Mouse (Mus musculus): ENCODE data around the gene Mpo.

The Mpo gene

DNA sequence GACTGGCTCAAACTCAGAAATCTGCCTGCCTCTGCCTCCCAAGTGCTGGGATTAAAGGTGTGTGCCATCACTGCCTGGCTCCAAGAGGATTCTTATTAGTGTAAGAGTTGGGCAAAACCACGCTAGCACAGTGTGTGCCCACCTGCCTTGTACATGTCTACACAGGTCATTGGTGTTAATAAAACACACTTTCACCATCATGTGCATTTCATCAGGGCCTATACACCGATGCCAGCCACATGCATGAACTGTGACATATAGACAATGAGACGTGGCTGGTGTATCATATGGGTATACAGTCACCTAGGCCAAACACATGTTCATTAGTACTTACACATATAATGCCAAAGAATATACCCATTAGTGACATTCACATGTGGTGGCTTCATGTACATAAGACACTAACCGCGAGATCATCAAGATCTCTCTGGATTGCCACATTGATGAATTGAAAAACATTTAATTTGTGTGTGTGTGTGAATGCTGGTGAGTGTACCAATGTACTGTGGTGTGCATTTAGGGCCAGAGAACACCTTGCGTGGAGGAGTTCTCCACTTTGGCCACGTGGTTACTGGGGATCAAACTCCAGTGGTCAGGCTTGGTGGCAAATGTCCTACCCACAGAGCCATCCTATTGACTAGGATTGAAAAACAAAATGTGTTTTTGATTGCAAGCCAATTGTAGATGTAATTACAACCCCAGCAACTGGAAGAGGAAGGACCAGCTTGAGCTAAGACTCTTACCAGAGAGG, 35.0 kb upstream of the Mpo start:
- DNase-seq (ENCODE audit: low spot score in 2 of 2): peak; percentile 52 to 59

DNA sequence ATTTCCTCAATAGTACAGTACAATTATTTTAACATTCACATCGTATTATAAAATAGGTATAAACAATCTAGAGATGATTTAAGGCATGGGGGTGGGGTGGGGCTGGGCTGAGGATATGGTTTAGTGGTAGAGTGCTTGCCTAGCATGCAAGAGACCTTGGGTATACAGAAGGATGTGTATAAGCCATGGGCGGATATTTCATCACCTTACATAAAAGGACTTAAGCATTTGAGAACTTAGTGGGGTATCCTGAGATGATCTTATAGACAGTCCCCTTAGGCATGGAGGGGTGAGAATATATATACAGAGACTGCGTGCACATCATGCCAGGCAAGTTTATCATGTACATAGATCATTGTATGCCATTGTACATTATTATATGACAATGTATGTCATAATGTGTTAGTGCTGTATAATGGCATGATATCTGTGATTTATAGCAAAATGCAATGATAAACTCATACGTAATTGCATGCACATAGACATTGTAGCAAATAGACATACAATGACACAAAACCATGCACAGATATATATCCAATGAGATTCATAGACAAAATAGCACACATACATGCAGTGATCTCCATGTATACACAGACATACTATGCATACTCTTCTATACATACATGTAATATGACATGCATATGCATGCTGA, 34.3 kb upstream of the Mpo start:
- peak; percentile 33 to 55 for DNase-seq (ENCODE audit: low spot score in 2 of 2)

DNA sequence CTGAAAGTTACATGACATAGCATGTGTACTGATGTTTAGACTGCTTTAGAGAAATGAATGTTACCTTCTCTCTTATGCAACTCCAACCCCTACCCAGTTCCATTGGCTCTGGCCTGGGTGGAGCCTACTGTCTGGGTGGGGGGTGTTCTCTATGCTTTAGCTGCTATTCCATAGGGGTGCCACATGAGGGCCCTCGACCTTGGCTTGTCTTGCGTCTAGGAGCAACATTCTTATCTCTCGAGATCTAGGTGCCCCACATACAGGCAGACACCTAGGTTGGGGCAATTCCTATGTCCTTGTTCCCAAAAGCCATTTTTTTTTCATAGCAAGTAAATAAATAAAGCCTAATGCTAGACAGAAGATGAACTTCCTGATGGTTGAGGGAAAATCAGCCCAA, 33.8 kb upstream of the Mpo start:
- DNase-seq (ENCODE audit: low spot score in 2 of 2): peak; percentile 78 to 83

DNA sequence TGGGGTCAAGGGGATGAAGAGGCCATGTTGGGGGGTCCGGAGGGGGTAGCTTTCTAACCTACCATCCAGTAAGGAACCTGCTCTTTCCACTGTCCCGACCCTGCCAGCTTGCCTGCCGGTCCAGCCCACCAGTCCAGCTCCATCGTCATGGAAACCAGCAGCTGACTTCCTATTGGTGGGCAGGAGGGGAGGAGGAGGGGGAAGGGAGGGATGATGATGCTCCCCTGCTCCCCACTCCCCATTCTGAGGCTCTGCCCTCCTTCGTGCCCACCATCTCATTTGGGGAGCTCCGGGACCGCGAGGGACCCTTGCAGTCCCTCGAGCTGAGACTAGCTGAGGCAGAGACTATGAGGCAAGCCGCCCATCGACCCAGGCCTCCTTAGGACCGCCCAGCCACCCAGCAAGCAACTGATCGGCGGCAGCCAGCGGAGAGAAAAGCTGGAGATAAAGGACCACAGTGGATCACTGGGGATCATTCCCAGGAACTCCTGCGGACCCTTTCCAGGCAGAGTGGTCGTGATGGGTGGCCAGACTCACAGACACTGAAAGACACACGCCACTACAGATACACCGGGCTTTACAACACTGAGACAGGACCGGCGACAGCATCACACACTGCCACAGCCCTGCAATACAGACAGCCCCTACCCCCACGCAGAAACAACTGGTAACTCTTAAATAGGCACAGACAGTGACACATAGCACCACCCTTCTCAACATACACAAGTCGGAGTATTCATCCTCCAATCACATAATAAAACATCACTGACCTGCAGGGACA, 32.9 kb upstream of the Mpo start, which contains the start of gene Tspoap1:
Tspoap1 (plus strand) TSS at position 241 of the 781 bp plus-strand sequence.
- peak; percentile 47 to 56 for DNase-seq (ENCODE audit: low spot score in 2 of 2)

DNA sequence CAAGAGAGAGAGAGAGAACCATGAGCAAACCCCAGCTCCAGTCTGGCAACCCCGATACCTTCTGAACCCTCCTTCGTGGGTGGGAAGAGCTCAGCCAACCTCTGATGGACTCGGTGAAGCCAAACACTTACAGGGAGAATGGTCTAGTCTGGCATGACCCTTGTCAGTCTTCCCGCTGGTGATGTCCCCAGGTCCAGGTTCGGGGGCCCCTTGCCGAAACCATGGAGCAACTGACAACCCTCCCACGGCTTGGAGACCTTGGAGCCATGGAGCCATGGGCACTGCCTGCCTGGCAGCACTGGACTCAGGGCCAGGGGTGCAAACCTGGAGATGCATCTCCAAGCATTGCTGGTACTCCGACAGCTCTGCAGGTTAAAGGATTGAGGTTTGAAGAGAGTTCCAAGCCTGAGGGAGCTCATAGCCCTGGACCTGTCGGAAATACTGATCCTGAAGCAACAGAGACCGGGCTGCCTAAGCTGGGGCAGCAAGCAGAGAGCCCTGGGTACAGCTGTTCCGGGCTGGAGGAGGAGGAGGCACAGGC, 32.1 kb upstream of the Mpo start:
- no peak for DNase-seq (ENCODE audit: low spot score in 2 of 2)

DNA sequence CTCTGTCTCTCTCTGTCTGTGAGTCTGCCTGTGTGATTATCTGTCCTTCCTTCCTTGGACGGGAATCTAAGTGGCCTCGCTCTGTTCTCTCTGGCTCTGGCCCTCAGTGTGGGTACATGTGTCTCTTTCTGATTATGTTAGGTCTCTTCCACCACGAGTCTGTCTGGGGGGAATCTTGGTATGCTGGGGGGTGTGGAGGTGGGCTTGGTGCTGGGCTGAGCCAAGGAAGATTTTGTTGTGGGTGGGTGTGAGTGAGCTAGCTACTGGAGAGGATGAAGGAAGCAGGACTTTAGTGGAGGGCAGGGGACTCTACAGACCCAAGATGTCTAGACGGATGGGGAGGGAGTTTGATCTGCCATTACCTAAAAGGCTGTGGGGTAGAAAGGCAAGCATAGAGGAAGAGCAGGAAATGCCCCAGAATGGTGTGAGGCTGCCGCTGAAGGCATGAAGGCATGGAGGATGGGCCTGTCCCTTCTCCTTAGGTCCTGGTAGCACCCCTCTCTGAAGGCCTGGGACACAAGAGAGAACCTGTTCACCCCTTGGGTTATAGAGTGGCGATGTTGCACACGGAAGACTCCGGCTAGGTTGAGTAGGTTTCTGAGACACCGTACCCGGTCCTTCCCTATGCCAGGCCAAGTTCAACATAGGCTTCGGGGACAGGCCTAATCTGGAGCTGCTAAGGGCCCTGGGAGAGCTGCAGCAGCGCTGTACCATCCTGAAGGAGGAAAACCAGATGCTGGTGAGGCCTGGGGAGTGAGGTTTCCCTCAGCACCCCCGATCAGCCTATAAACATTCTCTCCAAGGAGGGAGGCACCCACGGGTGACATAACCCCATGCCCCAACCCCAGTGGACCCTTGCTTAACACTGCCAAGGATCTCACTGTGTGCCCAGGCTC, 31.3 kb upstream of the Mpo start:
- no peak for DNase-seq (ENCODE audit: low spot score in 2 of 2)

DNA sequence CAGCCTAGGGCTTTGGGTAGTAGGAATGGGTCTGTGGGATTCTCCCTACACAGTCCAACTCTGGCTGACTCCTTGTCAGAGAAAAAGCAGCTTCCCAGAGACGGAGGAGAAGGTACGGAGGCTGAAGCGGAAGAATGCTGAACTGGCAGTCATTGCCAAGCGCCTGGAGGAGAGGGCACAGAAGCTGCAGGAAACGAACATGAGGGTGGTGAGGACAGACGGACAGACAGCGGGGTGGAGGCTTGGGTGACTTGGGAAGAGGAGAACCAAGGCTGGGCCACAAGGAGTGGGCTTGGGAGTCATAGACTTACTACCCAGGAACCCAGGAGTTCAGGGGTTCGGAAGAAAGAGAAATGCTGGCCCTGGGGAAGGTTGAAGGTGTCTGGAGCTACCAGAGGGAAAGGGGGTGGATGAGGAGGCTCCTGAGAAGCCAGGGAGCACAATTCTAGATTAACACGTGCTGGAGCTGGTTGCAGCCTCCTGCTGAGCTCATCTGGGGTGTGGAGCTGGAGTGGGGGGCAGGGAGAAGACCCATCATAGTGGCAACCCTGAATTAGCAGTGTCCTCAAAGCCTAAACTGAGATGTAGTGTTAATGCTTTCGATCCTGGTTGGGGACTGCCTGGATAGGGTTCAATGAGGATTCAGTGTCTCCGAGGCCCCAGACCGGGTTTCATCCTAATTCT, 30.5 kb upstream of the Mpo start:
- no peak for DNase-seq (ENCODE audit: low spot score in 2 of 2)

DNA sequence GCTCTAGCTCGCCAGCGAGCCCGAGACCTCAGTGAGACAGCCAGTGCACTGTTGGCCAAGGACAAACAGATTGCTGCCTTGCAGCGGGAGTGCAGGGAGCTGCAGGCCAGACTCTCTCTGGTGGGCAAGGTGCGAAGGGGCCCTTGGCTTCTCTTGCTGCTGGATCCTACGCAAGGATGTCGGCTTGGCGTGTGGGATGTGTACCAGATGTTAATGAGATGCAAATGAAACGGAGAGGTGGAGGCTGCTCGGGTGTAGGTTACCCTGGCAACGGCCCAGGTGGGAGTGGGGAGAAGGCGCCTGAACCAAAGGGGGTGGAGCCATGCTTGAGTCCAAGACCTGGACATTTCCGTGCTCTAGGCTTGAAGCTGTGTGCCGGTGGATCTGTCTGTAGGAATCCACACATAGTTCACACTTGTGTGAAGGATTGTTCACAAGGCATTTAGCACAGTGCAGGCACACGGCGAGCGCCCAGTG, 29.8 kb upstream of the Mpo start:
- DNase-seq (ENCODE audit: low spot score in 2 of 2): no peak

DNA sequence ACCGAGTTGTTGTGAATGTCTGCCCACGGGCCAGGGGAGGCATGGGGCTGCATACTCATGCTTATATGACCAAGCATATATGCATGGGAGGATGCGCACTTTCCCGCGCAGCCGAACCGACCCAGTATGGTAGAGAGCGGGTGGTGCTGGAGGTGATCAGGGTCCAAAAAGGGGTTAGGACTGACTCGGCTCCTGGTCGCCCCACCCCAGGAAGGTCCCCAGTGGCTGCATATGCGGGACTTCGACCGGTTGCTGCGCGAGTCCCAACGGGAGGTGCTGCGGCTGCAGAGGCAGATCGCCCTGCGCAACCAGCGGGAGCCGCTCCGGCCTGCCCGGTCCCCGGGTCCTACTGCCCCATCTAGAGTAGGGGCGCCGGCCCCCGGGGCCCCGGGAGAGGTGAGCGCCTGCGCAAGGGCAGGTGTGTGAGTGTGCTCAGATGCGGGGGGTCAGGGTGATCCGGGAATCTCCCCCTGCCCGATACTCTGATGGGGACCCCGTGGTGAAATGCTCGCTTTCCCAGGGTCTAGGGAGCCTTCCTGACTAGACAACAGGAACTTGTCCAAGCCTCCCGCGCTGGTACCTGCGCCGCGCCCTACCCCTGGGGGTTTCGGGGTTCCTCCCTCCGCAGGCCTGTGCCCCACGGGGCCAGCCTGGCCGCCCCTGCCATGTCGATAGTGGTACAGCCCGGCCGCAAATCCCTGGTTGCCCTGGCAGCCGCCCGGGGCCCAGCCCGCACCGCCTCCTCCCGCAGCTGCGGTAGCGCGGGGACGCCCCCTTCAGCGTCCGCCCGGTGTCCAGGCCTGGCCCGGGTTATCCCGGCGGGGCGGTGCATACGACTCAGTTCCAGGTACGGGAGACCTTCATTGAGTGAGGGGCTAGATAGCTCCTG, 29.1 kb upstream of the Mpo start:
- peak; percentile 46 to 60 for DNase-seq (ENCODE audit: low spot score in 2 of 2)

DNA sequence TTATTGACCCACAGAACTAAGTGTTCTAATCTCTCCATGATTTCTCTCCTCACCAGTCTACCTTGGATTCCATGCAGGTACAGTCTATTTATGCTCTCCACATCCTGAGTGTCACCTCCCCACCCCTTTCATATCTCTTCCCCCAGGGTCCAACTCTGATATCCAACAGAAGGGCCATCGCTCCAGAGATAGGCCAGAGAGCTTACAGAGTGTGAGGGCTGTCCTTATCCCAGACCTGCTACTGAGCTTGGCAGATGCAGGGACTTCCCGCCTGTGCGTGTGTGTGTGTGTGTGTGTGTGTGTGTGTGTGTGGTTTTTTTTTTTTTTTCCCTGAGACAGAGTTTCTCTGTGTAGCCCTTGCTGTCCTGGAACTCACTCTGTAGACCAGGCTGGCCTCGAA, 24.6 kb upstream of the Mpo start:
- DNase-seq (ENCODE audit: low spot score in 2 of 2): no peak

DNA sequence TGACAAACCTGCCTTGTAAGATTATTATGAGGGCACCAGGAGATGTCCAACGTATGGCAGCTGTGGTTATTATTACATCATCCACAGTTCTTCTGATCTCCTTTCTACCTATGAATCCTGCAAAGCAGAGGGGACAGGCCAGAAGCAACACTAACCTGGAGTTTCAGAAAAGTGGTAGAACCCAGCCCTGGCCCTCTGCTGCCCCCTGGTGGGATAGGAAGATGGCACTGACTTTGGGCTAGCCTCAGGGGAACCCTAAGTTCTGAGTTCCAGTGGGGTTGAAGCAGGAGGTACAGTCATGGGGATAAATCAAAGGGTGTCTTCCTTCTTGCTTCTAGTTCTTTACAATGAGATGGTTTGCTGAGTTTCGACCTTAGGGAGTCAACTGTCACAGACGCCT, 22.4 kb upstream of the Mpo start:
- peak; percentile 72 to 79 for DNase-seq (ENCODE audit: low spot score in 2 of 2)

DNA sequence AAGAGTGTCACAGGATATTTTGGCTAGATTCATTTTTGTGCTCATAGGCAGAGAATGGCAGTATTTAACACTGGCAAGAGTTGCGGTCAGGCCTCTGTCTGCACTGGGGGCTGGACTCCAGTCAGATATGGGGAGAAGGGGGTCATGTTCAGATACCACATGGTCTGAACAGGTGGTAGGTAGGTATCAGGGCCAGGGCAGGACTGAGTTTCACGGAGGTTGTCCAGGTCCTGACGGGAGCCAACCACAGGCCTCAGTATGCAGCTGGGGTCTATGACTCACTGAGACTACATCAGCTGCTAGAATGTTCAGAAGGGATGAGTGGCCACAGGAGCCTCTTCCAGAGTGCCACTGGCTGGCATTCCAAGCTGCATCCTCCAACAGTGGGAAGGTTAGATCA, 21.0 kb upstream of the Mpo start:
- DNase-seq (ENCODE audit: low spot score in 2 of 2): no peak

DNA sequence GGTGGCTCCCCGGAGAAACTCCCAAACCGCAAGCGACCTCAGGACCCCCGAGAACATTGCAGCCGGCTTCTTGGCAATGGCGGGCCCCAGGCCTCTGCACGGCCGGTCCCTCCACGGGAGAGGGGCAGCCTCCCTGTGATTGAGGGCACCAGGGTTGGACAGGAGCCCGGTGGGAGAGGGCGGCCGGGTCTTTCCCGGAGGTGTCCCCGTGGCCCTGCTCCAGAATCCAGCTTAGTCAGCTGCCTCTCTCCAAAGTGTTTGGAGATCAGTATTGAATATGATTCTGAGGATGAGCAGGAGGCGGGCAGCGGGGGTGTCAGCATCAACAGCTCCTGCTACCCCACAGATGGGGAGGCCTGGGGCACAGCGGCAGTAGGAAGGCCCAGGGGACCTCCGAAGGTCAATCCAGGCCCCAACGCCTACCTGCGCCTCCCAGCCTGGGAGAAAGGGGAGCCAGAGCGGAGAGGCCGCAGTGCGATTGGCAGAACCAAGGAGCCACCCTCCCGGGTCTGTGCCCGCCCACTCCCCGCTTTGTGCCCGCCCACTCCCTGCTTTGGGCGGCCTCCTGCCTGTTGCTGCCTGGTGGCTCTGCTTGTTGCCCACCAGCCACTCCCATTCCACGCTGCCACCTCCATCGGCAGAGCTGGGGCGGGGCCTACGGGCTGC, 15.1 kb upstream of the Mpo start:
- no peak for DNase-seq (ENCODE audit: low spot score in 2 of 2)

DNA sequence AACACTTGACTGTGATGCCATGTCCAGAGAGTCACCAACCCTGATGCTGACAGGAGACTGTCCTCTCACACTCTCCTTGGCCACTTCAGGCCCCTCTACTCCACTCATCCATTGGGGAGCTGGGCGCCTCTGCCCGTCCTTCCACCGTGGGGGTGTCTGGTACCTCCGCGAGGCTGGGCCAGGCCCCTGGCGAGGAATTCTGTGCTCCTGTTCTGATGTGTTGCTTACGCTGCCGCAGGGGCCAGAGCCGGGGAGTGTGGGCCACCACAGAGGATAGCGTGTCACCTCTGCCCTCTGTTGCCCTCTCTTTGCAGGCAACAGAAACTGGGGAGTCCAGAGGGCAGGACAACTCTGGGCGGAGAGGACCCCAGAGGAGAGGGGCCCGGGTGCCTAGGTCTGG, 14.5 kb upstream of the Mpo start:
- no peak for DNase-seq (ENCODE audit: low spot score in 2 of 2)

DNA sequence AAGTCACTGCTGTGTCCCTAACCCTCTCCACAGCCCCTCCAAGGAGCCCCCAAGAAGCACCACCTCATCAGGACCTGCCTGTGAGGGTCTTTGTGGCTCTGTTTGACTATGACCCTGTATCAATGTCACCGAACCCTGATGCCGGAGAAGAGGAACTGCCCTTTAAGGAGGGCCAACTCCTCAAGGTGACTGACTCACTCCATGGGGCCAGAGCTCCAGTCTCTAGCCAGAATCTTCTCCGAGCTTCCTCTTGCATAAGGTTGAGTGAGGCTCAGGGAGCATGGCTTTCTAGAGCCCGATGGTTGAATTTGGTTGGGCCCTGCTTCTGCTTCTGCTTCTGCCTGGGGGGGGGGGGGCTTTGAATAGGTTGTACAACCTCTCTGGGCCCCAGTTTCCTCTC, 14.0 kb upstream of the Mpo start:
- DNase-seq (ENCODE audit: low spot score in 2 of 2): no peak

DNA sequence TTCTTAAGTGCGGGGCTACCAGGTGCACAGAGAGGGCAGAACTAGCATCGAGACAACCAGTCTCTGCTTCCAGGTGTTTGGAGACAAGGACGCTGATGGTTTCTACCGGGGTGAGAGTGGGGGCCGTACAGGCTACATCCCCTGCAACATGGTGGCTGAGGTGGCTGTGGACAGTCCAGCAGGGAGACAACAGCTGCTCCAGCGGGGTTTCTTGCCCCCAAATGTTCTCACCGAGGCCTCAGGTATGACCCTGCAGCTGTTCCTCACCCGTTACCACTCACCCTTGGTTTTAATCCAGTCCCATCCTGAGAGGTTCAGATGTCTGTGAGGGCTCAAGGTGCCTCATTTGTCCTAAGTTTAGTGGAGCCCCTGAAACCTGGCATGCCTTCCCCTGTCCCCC, 13.3 kb upstream of the Mpo start:
- DNase-seq (ENCODE audit: low spot score in 2 of 2): no peak

DNA sequence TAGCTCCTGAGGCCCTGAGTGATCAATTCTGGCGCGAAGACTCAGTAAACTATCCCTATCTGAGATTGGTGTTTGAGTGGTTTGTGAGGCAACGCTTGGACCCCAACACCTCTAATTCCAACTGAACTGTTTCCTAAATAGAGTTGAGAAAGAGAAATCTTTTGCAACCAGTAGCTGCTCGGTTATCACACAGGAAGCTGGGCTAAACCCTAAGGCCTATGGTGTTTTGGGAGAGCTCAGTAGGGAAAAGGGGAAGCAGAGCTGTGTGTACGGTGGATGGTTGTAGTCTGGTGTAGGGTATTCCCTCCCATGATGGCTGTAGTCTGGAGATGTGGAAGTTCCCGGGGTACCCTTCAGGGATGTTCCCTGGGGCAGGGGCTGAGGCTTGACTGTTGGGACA, 3.3 kb upstream of the Mpo start:
- DNase-seq (ENCODE audit: low spot score in 2 of 2): no peak

DNA sequence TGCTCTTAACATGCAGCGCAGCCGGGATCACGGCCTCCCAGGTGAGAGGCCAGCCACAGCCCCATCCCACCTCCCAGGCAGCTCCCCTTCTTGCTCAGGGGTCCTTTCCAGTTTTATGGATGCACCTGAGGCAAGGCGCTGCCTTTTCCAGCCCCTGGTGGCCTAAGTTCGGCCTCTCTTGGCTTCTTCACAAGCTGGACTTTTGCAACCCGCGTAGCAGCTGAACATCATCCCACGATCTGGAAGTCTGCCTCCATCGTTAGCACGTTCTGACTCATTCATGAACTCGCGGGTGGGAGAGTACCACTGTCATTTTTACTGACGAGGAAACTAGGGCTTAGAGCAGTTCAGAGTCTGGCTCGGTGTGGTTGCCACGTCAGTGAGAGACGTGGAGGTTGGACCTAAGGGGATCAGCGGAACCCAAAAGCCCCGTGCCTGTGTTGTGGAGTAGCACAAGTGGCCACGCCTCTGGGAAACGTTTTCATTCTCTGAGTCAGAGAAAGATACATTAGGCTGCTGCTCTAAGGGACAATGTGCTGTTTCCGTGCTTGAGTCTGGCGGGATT, 8.4 kb downstream of the Mpo start:
- no peak for DNase-seq (ENCODE audit: low spot score in 2 of 2)

DNA sequence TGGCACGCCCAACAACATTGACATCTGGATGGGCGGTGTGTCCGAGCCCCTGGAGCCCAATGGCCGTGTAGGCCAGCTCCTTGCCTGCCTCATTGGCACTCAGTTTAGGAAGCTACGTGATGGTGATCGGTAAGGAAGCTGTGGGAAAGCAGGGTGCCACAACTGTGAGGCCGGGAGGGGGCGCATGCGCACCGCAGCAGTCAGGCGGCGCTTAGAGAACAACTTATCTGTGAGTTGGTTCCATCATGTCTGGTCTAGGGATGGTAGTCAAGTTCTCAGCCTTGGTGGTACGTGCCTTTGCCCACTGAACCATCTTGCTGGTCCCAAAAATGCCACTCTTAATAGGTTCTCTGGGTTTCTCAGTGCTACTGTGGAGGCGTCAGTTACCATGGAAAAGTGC, 9.2 kb downstream of the Mpo start:
- no peak for DNase-seq (ENCODE audit: low spot score in 2 of 2)

All from spleen, postnatal 36 days (tissue).